Mouse (Mus musculus) frontal cortex, adult 2 months (tissue): ENCODE data around the gene Tnfrsf11a. TPM values are rescaled to one million over a fixed set of nuclear protein-coding genes. Genes with fewer than 3 reads are reported as not detected.

Source experiments
- DNase-seq, 2 experiments: peaks; one replicate each; pipeline ENCODE4 v3.0.0; 2022; ENCODE audit warnings: low spot score in 1 of 2; ENCODE audit errors: extremely low spot score in 1 of 2
- polyA plus RNA-seq: library from polyadenylated mRNA; depleted of rRNA; stranded (reverse); fragments of >200 nt; gene quantifications from 2 replicates; pipeline ENCODE4 v1.2.3, GENCODE M21; 2012; rRNA removed

Gene Tnfrsf11a
- polyA plus RNA-seq, 1 experiment = 2.6 TPM

- no peak for DNase-seq
These were observed 105.8 kb downstream of the Tnfrsf11a start for GRCm38 (mm10) chr1:105886358-105886757.

- peak in 1 of 2 experiments; percentile 93 for DNase-seq
These were observed 110.7 kb downstream of the Tnfrsf11a start for GRCm38 (mm10) chr1:105891032-105891725.

- DNase-seq = peak in 1 of 2 experiments; percentile 20
These were observed 114.5 kb downstream of the Tnfrsf11a start for GRCm38 (mm10) chr1:105895019-105895418.

Other genes starting within 250 kb of the Tnfrsf11a start
- gene Pign, start 117.0 kb upstream of the Tnfrsf11a start, polyA plus RNA-seq = 11.7 and 17.2 TPM in 2 replicates
- gene Relch, start 116.9 kb upstream of the Tnfrsf11a start, polyA plus RNA-seq = 39.0 and 43.0 TPM in 2 replicates
- 16.7 TPM in 2 replicates for gene Zcchc2, start 209.7 kb downstream of the Tnfrsf11a start, polyA plus RNA-seq